Mouse (Mus musculus): ENCODE measurements around the gene Nedd9. TPM values are rescaled to one million over a fixed set of nuclear protein-coding genes. Genes with fewer than 3 reads are reported as not detected.

Nedd9 gene
- total and polyA plus RNA-seq, 3 experiments, result 41.3 to 48.7 (median 42.5) TPM

DNA sequence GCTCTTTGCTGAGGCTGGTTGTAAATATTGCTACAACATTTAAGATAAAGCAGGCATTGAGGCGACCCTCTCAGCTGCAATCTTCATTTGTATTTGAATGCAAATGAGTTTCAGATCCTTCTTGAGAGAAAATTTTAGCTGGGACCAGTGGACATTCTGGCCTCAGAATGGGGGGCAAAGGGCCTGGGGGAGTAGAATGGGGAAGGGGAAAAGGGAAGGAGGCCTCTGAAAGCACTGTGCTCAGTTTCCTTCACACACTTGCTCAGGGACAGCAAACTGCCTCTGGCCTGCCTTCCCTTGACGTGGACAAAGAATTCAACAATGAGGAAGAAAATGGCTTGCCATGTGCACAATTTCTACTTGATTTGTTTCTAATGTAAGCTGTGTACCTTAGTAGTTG is 18.4 kb upstream of the Nedd9 start:
- Histone ChIP-seq H3K4me1 (ENCODE audit: control insufficient read depth in 1 of 2, insufficient read depth in 2 of 2) (peaks cover 29 to 62% of the 10 kb centered on the region in 2 experiments), H3K27me3 (replicated peaks) (no peaks in the 10 kb centered on the region), H3K36me3 (replicated peaks in 1 of 2; ENCODE audit: control insufficient read depth in 1 of 2, insufficient read depth in 1 of 2, low read length in 1 of 2) (no peaks in the 10 kb centered on the region), H3K4me3 (replicated peaks in 1 of 3; ENCODE audit: low read depth in 2 of 3, low read length in 2 of 3, poor library complexity in 1 of 3) (no peak overlapping the region), H3K79me2 (replicated peaks; ENCODE audit: control insufficient read depth, extremely low read depth, insufficient read depth, poor library complexity, severe bottlenecking) (no peaks in the 10 kb centered on the region), H3K9me3 (replicated peaks; ENCODE audit: low read length) (no peaks in the 10 kb centered on the region), H3K27ac (ENCODE audit: insufficient read depth, low read depth) (peak overlapping the region; percentile 88), H3K9ac (ENCODE audit: insufficient read depth, low read depth) (0 out of 2 replicates have a peak overlapping the region, but pooled peaks have one; percentile 32), H3K4me2 (ENCODE audit: insufficient read depth, low read depth, poor library complexity, severe bottlenecking) (peak overlapping the region; percentile 12)
- in situ Hi-C loops (cut with MboI; ENCODE audit: low pct_ligation_motif_present, low pct_unique_long_range_greater_than_20kb, low sequenced_read_pairs) (no loop called here), dilution Hi-C loops (cut with MboI; ENCODE audit: extremely low pct_ligation_motif_present, extremely low pct_unique_long_range_greater_than_20kb, low sequenced_read_pairs) (no loop called here)
- TF ChIP-seq MAZ (IDR thresholded peaks at IDR 0.05; ENCODE audit: low read depth, low read length) (no peak), BHLHE40 (IDR thresholded peaks at IDR 0.05; ENCODE audit: low read depth, low read length) (0 out of 2 replicates have a peak, but pooled peaks have one; percentile 29), IRF4 (IDR thresholded peaks at IDR 0.05; ENCODE audit: low read depth, low read length) (peak; percentile 87), MEF2A (IDR thresholded peaks at IDR 0.05; ENCODE audit: borderline replicate concordance, low read depth, low read length) (0 out of 2 replicates have a peak, but pooled peaks have one; percentile 26), ZC3H11A (IDR thresholded peaks at IDR 0.05; ENCODE audit: low read depth, low read length) (no peak), MXI1 (IDR thresholded peaks at IDR 0.05; ENCODE audit: low read depth, low read length) (no peak), CHD1 (IDR thresholded peaks at IDR 0.05; ENCODE audit: low read depth, low read length) (no peak), RCOR1 (conservative IDR thresholded peaks at IDR 0.05; ENCODE audit: low read depth, low read length) (0 out of 2 replicates have a peak, but pooled peaks have one; percentile 6), ETS1 (conservative IDR thresholded peaks at IDR 0.05; ENCODE audit: low read depth, low read length) (peak; percentile 34; the same call in 1 of the 2 replicates), JUN (IDR thresholded peaks at IDR 0.05; ENCODE audit: insufficient read depth, low read depth, low read length) (no peak), JUND (conservative IDR thresholded peaks at IDR 0.05; ENCODE audit: low read depth, low read length) (no peak), CHD2 (IDR thresholded peaks at IDR 0.05; ENCODE audit: low read length) (peak; percentile 53; the same call in 1 of the 2 replicates), CTCF (conservative IDR thresholded peaks at IDR 0.05 in 1 of 2, IDR thresholded peaks at IDR 0.05 in 1 of 2; ENCODE audit: low read depth in 2 of 2, low read length in 2 of 2) (no peak), SIN3A (IDR thresholded peaks at IDR 0.05; ENCODE audit: low read length) (peak; percentile 49; the same call in 1 of the 2 replicates), UBTF (IDR thresholded peaks at IDR 0.05; ENCODE audit: low read depth, low read length) (no peak), KAT2A (IDR thresholded peaks at IDR 0.05; ENCODE audit: insufficient replicate concordance, low read length) (no peak), SMC3 (IDR thresholded peaks at IDR 0.05; ENCODE audit: low read depth, low read length) (0 out of 2 replicates have a peak, but pooled peaks have one; percentile 9), TCF12 (IDR thresholded peaks at IDR 0.05; ENCODE audit: low read depth, low read length) (peak; percentile 77), EP300 (IDR thresholded peaks at IDR 0.05; ENCODE audit: low read length) (peak; percentile 76), ZKSCAN1 (IDR thresholded peaks at IDR 0.05; ENCODE audit: borderline replicate concordance, low read depth, low read length) (no peak)
- DNase-seq (ENCODE audit: extremely low read depth), result peak; percentile 71

DNA sequence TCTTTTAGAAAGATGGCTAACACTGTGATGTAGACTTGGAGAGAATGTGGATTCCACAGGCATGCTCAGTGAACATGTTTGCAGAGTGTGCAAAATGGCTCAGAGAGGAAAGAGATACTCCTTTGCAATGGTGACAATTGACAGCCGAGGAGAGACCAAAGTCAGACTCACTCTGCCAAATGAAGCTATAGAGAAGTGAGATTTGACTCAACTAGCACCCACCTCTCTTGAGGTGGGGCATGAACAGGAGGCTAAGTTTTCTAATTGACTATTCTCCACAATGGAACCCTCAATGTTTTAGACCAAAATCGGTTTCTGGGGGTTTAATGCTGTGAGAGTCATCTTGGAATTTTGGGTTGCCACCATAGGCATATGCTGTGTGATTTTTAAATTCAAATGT is 17.8 kb upstream of the Nedd9 start:
- in situ Hi-C loops (cut with MboI; ENCODE audit: low pct_ligation_motif_present, low pct_unique_long_range_greater_than_20kb, low sequenced_read_pairs), result no loop called here

More for the DNA sequence above, 17.8 kb upstream of the Nedd9 start:
- peak overlapping the region; percentile 88 for H3K27ac ChIP-seq (ENCODE audit: insufficient read depth, low read depth)
- H3K9ac ChIP-seq (ENCODE audit: insufficient read depth, low read depth), result 0 out of 2 replicates have a peak overlapping the region, but pooled peaks have one; percentile 32
- no peak overlapping the region for H3K4me3 ChIP-seq (replicated peaks in 1 of 3; ENCODE audit: low read depth in 2 of 3, low read length in 2 of 3, poor library complexity in 1 of 3)
- no peaks in the 10 kb centered on the region for H3K79me2 ChIP-seq (replicated peaks; ENCODE audit: control insufficient read depth, extremely low read depth, insufficient read depth, poor library complexity, severe bottlenecking)
- dilution Hi-C loops (cut with MboI; ENCODE audit: extremely low pct_ligation_motif_present, extremely low pct_unique_long_range_greater_than_20kb, low sequenced_read_pairs), result no loop called here
- peak; percentile 51 for DNase-seq (ENCODE audit: extremely low read depth)
- H3K4me1 ChIP-seq (ENCODE audit: control insufficient read depth in 1 of 2, insufficient read depth in 2 of 2), result peaks cover 29 to 62% of the 10 kb centered on the region in 2 experiments
- H3K9me3 ChIP-seq (replicated peaks; ENCODE audit: low read length), result no peaks in the 10 kb centered on the region
- H3K27me3 ChIP-seq (replicated peaks), result no peaks in the 10 kb centered on the region
- peak overlapping the region; percentile 12 for H3K4me2 ChIP-seq (ENCODE audit: insufficient read depth, low read depth, poor library complexity, severe bottlenecking)
- no peaks in the 10 kb centered on the region for H3K36me3 ChIP-seq (replicated peaks in 1 of 2; ENCODE audit: control insufficient read depth in 1 of 2, insufficient read depth in 1 of 2, low read length in 1 of 2)
- TF ChIP-seq MEF2A (IDR thresholded peaks at IDR 0.05; ENCODE audit: borderline replicate concordance, low read depth, low read length) (peak; percentile 26; the same call in 1 of the 2 replicates), MYC (IDR thresholded peaks at IDR 0.05; ENCODE audit: low read depth, low read length) (0 out of 2 replicates have a peak, but pooled peaks have one; percentile 16), JUND (conservative IDR thresholded peaks at IDR 0.05; ENCODE audit: low read depth, low read length) (peak; percentile 63; the same call in 1 of the 2 replicates), MAFK (IDR thresholded peaks at IDR 0.05; ENCODE audit: insufficient replicate concordance, low read length) (peak; percentile 13; the same call in 1 of the 2 replicates), CHD1 (IDR thresholded peaks at IDR 0.05; ENCODE audit: low read depth, low read length) (no peak), IRF4 (IDR thresholded peaks at IDR 0.05; ENCODE audit: low read depth, low read length) (peak; percentile 73), ELF1 (IDR thresholded peaks at IDR 0.05; ENCODE audit: low read depth, low read length) (no peak), EP300 (IDR thresholded peaks at IDR 0.05; ENCODE audit: low read length) (peak; percentile 73), RCOR1 (conservative IDR thresholded peaks at IDR 0.05; ENCODE audit: low read depth, low read length) (0 out of 2 replicates have a peak, but pooled peaks have one; percentile 6), ZNF384 (IDR thresholded peaks at IDR 0.05; ENCODE audit: low read depth, low read length) (no peak)
